Mouse (Mus musculus) heart, embryonic 14.5 days (tissue): Measurements from ENCODE around the gene Grip1. TPM values are rescaled to one million over a fixed set of nuclear protein-coding genes. Genes with fewer than 3 reads are reported as not detected.

ENCODE experiments used
- ATAC-seq: fragments of 200-750 bp; cut with Nextera tagmentation; 2 replicates; pipeline ENCODE4 v1.8.0; 2017; ENCODE audit warnings: low read depth, moderate TSS enrichment; ENCODE audit not compliant: insufficient number of reproducible peaks, insufficient read depth, low FRiP score
- H3K27ac ChIP-seq, 2 experiments: fragments of 200-500 bp in 1 of 2; fragments of 300-500 bp in 1 of 2; sonication (generic) in 1 of 2; replicated peaks in 1 of 2; 2 replicates each; pipeline ENCODE4 v1.5.1; 2012 to 2014; ENCODE audit warnings: low read depth in 2 of 2, low read length in 2 of 2, control low read depth in 1 of 2, mild to moderate bottlenecking in 1 of 2, mixed read lengths in 1 of 2; ENCODE audit not compliant: control insufficient read depth in 1 of 2, insufficient read depth in 1 of 2
- H3K27me3 ChIP-seq: fragments of 300-500 bp; sonication (generic); 2 replicates; pipeline ENCODE4 v1.6.1; 2014; ENCODE audit warnings: mild to moderate bottlenecking, low read length, control low read depth; ENCODE audit not compliant: control insufficient read depth, insufficient read depth
- H3K36me3 ChIP-seq: fragments of 300-500 bp; sonication (generic); 2 replicates; pipeline ENCODE4 v1.6.1; 2014; ENCODE audit warnings: mild to moderate bottlenecking, control low read depth, low read length, mixed read lengths; ENCODE audit not compliant: control insufficient read depth, insufficient read depth
- H3K4me1 ChIP-seq, 2 experiments: fragments of 200-500 bp in 1 of 2; fragments of 300-500 bp in 1 of 2; sonication (generic) in 1 of 2; 2 replicates each; pipeline ENCODE4 v1.6.1; 2012 to 2014; ENCODE audit warnings: low read length in 2 of 2, control low read depth in 1 of 2, mixed read lengths in 1 of 2; ENCODE audit not compliant: control insufficient read depth in 2 of 2, insufficient read depth in 2 of 2
- H3K4me2 ChIP-seq: fragments of 300-500 bp; sonication (generic); 2 replicates; pipeline ENCODE4 v1.6.1; 2014; ENCODE audit warnings: mild to moderate bottlenecking, low read length
- H3K4me3 ChIP-seq, 2 experiments: fragments of 200-500 bp in 1 of 2; fragments of 300-500 bp in 1 of 2; sonication (generic) in 1 of 2; 2 replicates each; pipeline ENCODE4 v1.5.1; 2012 to 2014; ENCODE audit warnings: low read length in 2 of 2, mild to moderate bottlenecking in 2 of 2, control low read depth in 1 of 2, low read depth in 1 of 2, moderate library complexity in 1 of 2; ENCODE audit not compliant: control insufficient read depth in 1 of 2, insufficient read depth in 1 of 2
- H3K9ac ChIP-seq: fragments of 300-500 bp; sonication (generic); 2 replicates; pipeline ENCODE4 v1.6.1; 2014; ENCODE audit warnings: mild to moderate bottlenecking, low read length
- H3K9me3 ChIP-seq: fragments of 300-500 bp; sonication (generic); 2 replicates; pipeline ENCODE4 v1.6.1; 2016; ENCODE audit warnings: low read length, control low read depth; ENCODE audit not compliant: control insufficient read depth
- WGBS: fragments of 180-500 bp; shearing (Covaris S2); extraction: QIAGEN DNeasy Blood & Tissue Kit; methylation state at CpG from one replicate; pipeline ENCODE4 v1.1.7; 2014; 5-methylcytosine and 5-hydroxymethylcytosine counted together
- polyA plus RNA-seq: library from polyadenylated mRNA; unstranded; fragments of >200 nt; fragmentation: Nextera tagmentation; extraction: Ambion mirVana; gene quantifications from 2 replicates; pipeline ENCODE4 v1.2.1, GENCODE M21; 2014

Grip1 gene
- 2.9 and 3.1 TPM in 2 replicates for polyA plus RNA-seq

GRCm38 (mm10) chr10:119453431-119454105 is at the start of gene Grip1:
Gene Grip1, plus strand, starts transcription at chr10:119453830.
- Histone ChIP-seq H3K4me3 (peak within 1 kb of the TSS; percentile 66 to 86), H3K27me3 (no peaks in the 10 kb centered on the region), H3K4me1 (peaks cover 7 to 15% of the 10 kb centered on the region in 2 experiments), H3K9me3 (no peaks in the 10 kb centered on the region), H3K27ac (peak within 1 kb of the TSS in 1 of 2 experiments; percentile 10; a peak in 1 of 4 replicates), H3K36me3 (no peaks in the 10 kb centered on the region), H3K4me2 (peak within 1 kb of the TSS; percentile 95), H3K9ac (peak within 1 kb of the TSS; percentile 75)
- ATAC-seq, result peak; percentile 68
- WGBS, result under 1% methylated on average over 49 of the region's 84 CpGs

GRCm38 (mm10) chr10:119405103-119405502 is 48.5 kb upstream of the Grip1 start:
- Histone ChIP-seq H3K4me2 (no peak overlapping the region), H3K9me3 (no peaks in the 10 kb centered on the region), H3K4me1 (peaks cover 4 to 5% of the 10 kb centered on the region in 2 experiments; a peak in 2 of 4 replicates), H3K4me3 (no peak overlapping the region), H3K27ac (no peak overlapping the region), H3K36me3 (no peaks in the 10 kb centered on the region), H3K9ac (no peak overlapping the region), H3K27me3 (no peaks in the 10 kb centered on the region)
- 94% methylated on average over 9 of the region's 9 CpGs for WGBS
- no peak for ATAC-seq

- Histone ChIP-seq H3K27me3 (no peaks in the 10 kb centered on the region), H3K9ac (no peak overlapping the region), H3K4me3 (no peak overlapping the region), H3K4me1 (peaks cover 4 to 5% of the 10 kb centered on the region in 2 experiments; a peak in 2 of 4 replicates), H3K27ac (no peak overlapping the region), H3K4me2 (no peak overlapping the region), H3K9me3 (no peaks in the 10 kb centered on the region), H3K36me3 (no peaks in the 10 kb centered on the region)
- ATAC-seq, result no peak
- 90% methylated on average over 1 of the region's 1 CpGs for WGBS
These were observed 48.0 kb upstream of the Grip1 start for GRCm38 (mm10) chr10:119405612-119406011.

GRCm38 (mm10) chr10:119408327-119408726 is 45.3 kb upstream of the Grip1 start:
- Histone ChIP-seq H3K4me1 (peaks cover 4 to 5% of the 10 kb centered on the region in 2 experiments; a peak in 2 of 4 replicates), H3K27me3 (no peaks in the 10 kb centered on the region), H3K27ac (no peak overlapping the region), H3K4me2 (no peak overlapping the region), H3K9me3 (no peaks in the 10 kb centered on the region), H3K4me3 (no peak overlapping the region), H3K36me3 (no peaks in the 10 kb centered on the region), H3K9ac (no peak overlapping the region)
- WGBS, result 16% methylated on average over 6 of the region's 6 CpGs
- no peak for ATAC-seq

- 96% methylated on average over 11 of the region's 11 CpGs for WGBS
- no peak overlapping the region for H3K9ac ChIP-seq
- H3K27me3 ChIP-seq, result no peaks in the 10 kb centered on the region
These were observed 40.4 kb upstream of the Grip1 start for GRCm38 (mm10) chr10:119413238-119413637.

GRCm38 (mm10) chr10:119415106-119415505 is 38.5 kb upstream of the Grip1 start:
- H3K36me3 ChIP-seq, result no peaks in the 10 kb centered on the region
- H3K27me3 ChIP-seq, result no peaks in the 10 kb centered on the region
- no peak for ATAC-seq
- no peak overlapping the region for H3K4me2 ChIP-seq
- H3K9ac ChIP-seq, result no peak overlapping the region
- H3K27ac ChIP-seq, result no peak overlapping the region
- WGBS, result 65% methylated on average over 4 of the region's 4 CpGs
- no peaks in the 10 kb centered on the region; a peak in 1 of 4 replicates for H3K4me1 ChIP-seq
- no peak overlapping the region for H3K4me3 ChIP-seq
- H3K9me3 ChIP-seq, result no peaks in the 10 kb centered on the region

More at GRCm38 (mm10) chr10:119413238-119413637, 40.4 kb upstream of the Grip1 start:
- no peak for ATAC-seq
- Histone ChIP-seq H3K27ac (no peak overlapping the region), H3K36me3 (no peaks in the 10 kb centered on the region), H3K4me2 (no peak overlapping the region), H3K9me3 (no peaks in the 10 kb centered on the region), H3K4me3 (no peak overlapping the region), H3K4me1 (peaks cover 2 to 4% of the 10 kb centered on the region in 2 experiments; a peak in 1 of 4 replicates)

- WGBS, result 29% methylated on average over 6 of the region's 6 CpGs
- ATAC-seq, result no peak
- no peaks in the 10 kb centered on the region for H3K9me3 ChIP-seq
These were observed 32.2 kb upstream of the Grip1 start for GRCm38 (mm10) chr10:119421418-119421817.

More at GRCm38 (mm10) chr10:119421418-119421817, 32.2 kb upstream of the Grip1 start:
- no peak overlapping the region for H3K4me2 ChIP-seq
- no peak overlapping the region for H3K4me3 ChIP-seq
- peaks cover 5 to 6% of the 10 kb centered on the region in 2 experiments; a peak in 2 of 4 replicates for H3K4me1 ChIP-seq
- H3K27ac ChIP-seq, result no peak overlapping the region
- no peak overlapping the region for H3K9ac ChIP-seq
- no peaks in the 10 kb centered on the region for H3K36me3 ChIP-seq
- no peaks in the 10 kb centered on the region for H3K27me3 ChIP-seq
